Mouse (Mus musculus) macrophage (primary cell): ENCODE data around the gene Ms4a10. TPM values are rescaled to one million over a fixed set of nuclear protein-coding genes. Genes with fewer than 3 reads are reported as not detected.
A peak's percentile ranks its signal among the peaks of the same experiment; 100 is the strongest.

Experiments used
- H3K27ac ChIP-seq: fragments of 350-480 bp; formaldehyde crosslinking; 2 replicates; pipeline ENCODE4 v1.9.0; 2021
- H3K36me3 ChIP-seq: fragments of 350-480 bp; formaldehyde crosslinking; 2 replicates; pipeline ENCODE4 v1.9.0; 2021; ENCODE audit errors: inconsistent target
- H3K4me3 ChIP-seq: fragments of 350-480 bp; formaldehyde crosslinking; 2 replicates; pipeline ENCODE4 v1.9.0; 2021; ENCODE audit errors: inconsistent target
- H3K79me2 ChIP-seq: fragments of 350-480 bp; formaldehyde crosslinking; 2 replicates; pipeline ENCODE4 v1.9.0; 2021; ENCODE audit errors: inconsistent target
- WGBS: methylation state at CpG from one replicate; pipeline ENCODE4 v1.1.7; 2026; ENCODE audit warnings: inconsistent platforms; ENCODE audit not compliant: missing documents; 5-methylcytosine and 5-hydroxymethylcytosine counted together
- polyA plus RNA-seq: library from polyadenylated mRNA; stranded (reverse); fragments of 250-400 nt; gene quantifications from 3 replicates; pipeline ENCODE4 v1.2.4, GENCODE M21; 2018; ENCODE audit warnings: inconsistent platforms
- total RNA-seq, 78 experiments: library from RNA; depleted of rRNA; stranded (reverse); fragments of 250-400 nt; gene quantifications; 1 replicate in 9 of 78; 2 replicates in 24 of 78; 3 replicates in 43 of 78; 4 replicates in 2 of 78; pipeline ENCODE4 v1.2.4; 2018; ENCODE audit warnings: inconsistent platforms in 56 of 78

Ms4a10 gene
- total RNA-seq (2018; cell fraction: chromatin; rRNA removed) = not detected
- total RNA-seq (2018; cell fraction: cytosol; rRNA removed) = not detected
- total RNA-seq (2018; cell fraction: nucleus; rRNA removed) = not detected
- not detected in 3 replicates for polyA plus RNA-seq

GRCm38 (mm10) chr19:10974238-10974865, at the start of gene Ms4a10:
Ms4a10 (minus strand) TSS chr19:10974670.
- Histone ChIP-seq H3K27ac (no peak within 1 kb of the TSS), H3K79me2 (no peaks in the 10 kb centered on the region), H3K36me3 (no peaks in the 10 kb centered on the region), H3K4me3 (no peak within 1 kb of the TSS)
- 80% methylated on average over 4 of the region's 4 CpGs for WGBS

GRCm38 (mm10) chr19:11022382-11022781, 47.9 kb upstream of the Ms4a10 start:
- Histone ChIP-seq H3K4me3 (no peak overlapping the region), H3K27ac (no peak overlapping the region), H3K79me2 (no peaks in the 10 kb centered on the region), H3K36me3 (no peaks in the 10 kb centered on the region)

DNA sequence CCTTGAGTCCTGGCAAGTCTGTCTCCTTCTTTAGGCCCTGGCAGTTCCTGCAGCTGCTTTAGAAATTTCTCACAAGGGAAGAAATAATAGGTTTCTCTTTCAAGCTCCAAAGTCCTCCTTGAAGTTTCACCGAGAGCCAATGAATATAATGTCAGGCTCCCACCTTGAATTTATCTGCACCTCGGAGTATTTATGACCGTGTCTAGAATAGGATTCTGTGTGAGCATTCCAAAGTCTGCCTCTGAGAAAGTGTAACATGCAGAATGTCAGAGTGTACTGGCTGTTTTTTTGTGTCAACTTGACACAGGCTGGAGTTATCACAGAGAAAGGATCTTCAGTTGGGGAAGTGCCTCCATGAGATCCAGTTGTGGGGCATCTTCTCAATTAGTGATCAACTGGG, 43.4 kb upstream of the Ms4a10 start, which contains the start of gene Ms4a18:
Ms4a18 (minus strand) TSS at position 141 of the 400 bp plus-strand sequence.
- Histone ChIP-seq H3K36me3 (no peaks in the 10 kb centered on the region), H3K27ac (no peak within 1 kb of the TSS), H3K4me3 (no peak within 1 kb of the TSS), H3K79me2 (no peaks in the 10 kb centered on the region)
- 88% methylated on average over 3 of the region's 3 CpGs for WGBS

DNA sequence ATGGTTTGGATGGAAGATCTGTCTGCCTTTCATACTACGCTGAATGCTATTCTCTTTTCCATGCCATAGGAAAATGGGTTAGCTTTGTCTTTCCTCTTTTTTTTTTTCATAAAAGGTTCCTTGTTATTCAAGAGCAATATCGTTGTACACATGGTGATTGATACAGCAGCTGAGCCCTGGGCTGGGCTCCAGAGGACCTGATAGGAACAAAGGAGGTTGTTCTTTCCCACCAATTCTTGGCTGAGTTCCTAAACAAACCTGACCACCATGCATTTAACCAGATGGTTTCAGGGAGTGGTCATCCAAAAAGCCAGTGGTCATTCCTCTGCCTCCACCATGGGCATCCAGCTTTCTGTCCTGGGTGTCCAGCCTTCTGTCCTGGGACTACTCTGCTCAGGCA, 42.8 kb upstream of the Ms4a10 start:
- WGBS = 87% methylated on average over 2 of the region's 2 CpGs
- H3K36me3 ChIP-seq = no peaks in the 10 kb centered on the region
- H3K27ac ChIP-seq = no peak overlapping the region
- H3K79me2 ChIP-seq = no peaks in the 10 kb centered on the region
- H3K4me3 ChIP-seq = no peak overlapping the region

DNA sequence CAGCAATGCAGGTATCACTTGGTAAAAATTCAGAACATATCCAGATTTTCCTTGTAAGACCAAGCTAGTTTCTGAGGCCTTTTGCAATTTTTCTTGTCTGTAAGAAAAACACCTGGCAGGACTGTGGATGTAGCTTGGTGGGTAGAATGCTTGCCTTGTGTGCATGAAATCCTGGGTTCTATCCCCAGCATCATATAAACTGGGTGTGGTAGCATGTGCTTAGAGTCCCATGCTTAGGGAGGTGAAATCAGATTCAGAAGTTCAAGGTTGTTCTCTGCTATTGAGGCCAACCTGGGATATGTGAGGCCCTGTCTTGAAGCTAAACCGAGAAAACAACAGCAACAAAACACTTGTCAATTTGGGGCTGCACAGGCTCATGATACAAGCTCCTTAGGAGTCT, 41.5 kb upstream of the Ms4a10 start:
- 91% methylated on average over 1 of the region's 1 CpGs for WGBS
- H3K79me2 ChIP-seq = no peaks in the 10 kb centered on the region
- no peak overlapping the region for H3K27ac ChIP-seq
- H3K4me3 ChIP-seq = no peak overlapping the region
- no peaks in the 10 kb centered on the region for H3K36me3 ChIP-seq

DNA sequence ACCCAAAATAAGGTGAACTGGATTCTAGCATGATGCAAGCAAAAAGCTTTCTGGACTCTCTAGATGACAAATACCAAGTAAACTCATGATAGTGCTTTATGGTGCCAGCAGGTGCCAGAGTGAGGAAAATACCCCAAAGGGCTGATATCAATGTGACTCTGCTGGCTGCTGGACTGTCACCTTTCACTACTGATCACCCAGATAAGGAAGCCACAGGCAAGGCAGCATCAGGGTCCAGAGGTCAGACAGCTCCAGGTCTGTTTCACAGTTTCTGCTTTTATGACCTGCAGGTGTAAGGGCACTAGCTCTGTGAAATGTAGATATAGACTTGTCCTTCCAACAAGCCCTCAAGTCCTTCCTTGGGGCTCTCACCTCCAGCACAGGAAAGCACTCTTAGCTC, 41.0 kb upstream of the Ms4a10 start:
- H3K4me3 ChIP-seq = no peak overlapping the region
- H3K79me2 ChIP-seq = no peaks in the 10 kb centered on the region
- H3K27ac ChIP-seq = no peak overlapping the region
- H3K36me3 ChIP-seq = no peaks in the 10 kb centered on the region

GRCm38 (mm10) chr19:10993150-10993549, 18.7 kb upstream of the Ms4a10 start, which contains the start of gene Ms4a15:
Ms4a15 (minus strand) TSS chr19:10993250.
- Histone ChIP-seq H3K27ac (no peak within 1 kb of the TSS), H3K36me3 (no peaks in the 10 kb centered on the region), H3K79me2 (no peaks in the 10 kb centered on the region), H3K4me3 (no peak within 1 kb of the TSS)
- 97% methylated on average over 7 of the region's 7 CpGs for WGBS

DNA sequence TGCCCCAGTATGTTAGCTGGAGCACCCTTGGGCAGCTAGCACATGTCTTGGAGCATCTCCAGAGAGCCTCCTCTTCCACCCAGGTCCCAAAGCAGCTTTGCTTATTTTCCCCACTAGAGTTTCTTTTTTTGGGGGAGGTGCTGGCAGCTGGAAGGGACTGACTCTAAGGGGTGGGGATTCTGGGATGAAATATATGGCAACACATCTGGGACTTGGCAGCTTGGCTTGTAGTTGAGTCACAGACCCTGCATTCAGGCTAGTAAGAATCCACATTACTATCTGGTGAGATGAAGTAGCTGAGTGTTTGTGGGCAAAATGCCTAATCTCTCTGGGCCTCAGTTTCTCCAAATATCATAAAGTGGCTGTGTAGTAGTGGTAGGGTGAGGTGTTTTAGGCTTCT, 17.4 kb upstream of the Ms4a10 start:
- Histone ChIP-seq H3K27ac (no peak overlapping the region), H3K4me3 (no peak overlapping the region), H3K36me3 (no peaks in the 10 kb centered on the region), H3K79me2 (no peaks in the 10 kb centered on the region)

GRCm38 (mm10) chr19:10990751-10991150, 16.3 kb upstream of the Ms4a10 start:
- H3K79me2 ChIP-seq = no peaks in the 10 kb centered on the region
- H3K36me3 ChIP-seq = no peaks in the 10 kb centered on the region
- H3K4me3 ChIP-seq = no peak overlapping the region
- WGBS = 100% methylated on average over 1 of the region's 1 CpGs
- no peak overlapping the region for H3K27ac ChIP-seq

- WGBS = 100% methylated on average over 1 of the region's 1 CpGs
- Histone ChIP-seq H3K4me3 (no peak overlapping the region), H3K36me3 (no peaks in the 10 kb centered on the region), H3K27ac (no peak overlapping the region), H3K79me2 (no peaks in the 10 kb centered on the region)
Measured at GRCm38 (mm10) chr19:10988563-10988962, 14.1 kb upstream of the Ms4a10 start.

- WGBS = 100% methylated on average over 4 of the region's 4 CpGs
- no peak overlapping the region for H3K27ac ChIP-seq
- H3K36me3 ChIP-seq = no peaks in the 10 kb centered on the region
- H3K4me3 ChIP-seq = no peak overlapping the region
- no peaks in the 10 kb centered on the region for H3K79me2 ChIP-seq
Measured at GRCm38 (mm10) chr19:10985889-10986288, 11.4 kb upstream of the Ms4a10 start.

- 92% methylated on average over 13 of the region's 13 CpGs for WGBS
- H3K79me2 ChIP-seq = no peaks in the 10 kb centered on the region
- H3K27ac ChIP-seq = no peak overlapping the region
- no peak overlapping the region for H3K4me3 ChIP-seq
- H3K36me3 ChIP-seq = no peaks in the 10 kb centered on the region
Measured at GRCm38 (mm10) chr19:10984551-10984950, 10.1 kb upstream of the Ms4a10 start.

GRCm38 (mm10) chr19:10983146-10983545, 8.7 kb upstream of the Ms4a10 start:
- H3K36me3 ChIP-seq = no peaks in the 10 kb centered on the region
- 37% methylated on average over 13 of the region's 14 CpGs for WGBS
- no peaks in the 10 kb centered on the region for H3K79me2 ChIP-seq
- no peak overlapping the region for H3K4me3 ChIP-seq
- H3K27ac ChIP-seq = no peak overlapping the region

- 53% methylated on average over 5 of the region's 5 CpGs for WGBS
- no peaks in the 10 kb centered on the region for H3K36me3 ChIP-seq
- H3K79me2 ChIP-seq = no peaks in the 10 kb centered on the region
- H3K4me3 ChIP-seq = peak overlapping the region; percentile 10; the same call in 1 of the 2 replicates
- peak overlapping the region; percentile 25; the same call in 1 of the 2 replicates for H3K27ac ChIP-seq
Measured at GRCm38 (mm10) chr19:10980210-10980609, 5.7 kb upstream of the Ms4a10 start.

DNA sequence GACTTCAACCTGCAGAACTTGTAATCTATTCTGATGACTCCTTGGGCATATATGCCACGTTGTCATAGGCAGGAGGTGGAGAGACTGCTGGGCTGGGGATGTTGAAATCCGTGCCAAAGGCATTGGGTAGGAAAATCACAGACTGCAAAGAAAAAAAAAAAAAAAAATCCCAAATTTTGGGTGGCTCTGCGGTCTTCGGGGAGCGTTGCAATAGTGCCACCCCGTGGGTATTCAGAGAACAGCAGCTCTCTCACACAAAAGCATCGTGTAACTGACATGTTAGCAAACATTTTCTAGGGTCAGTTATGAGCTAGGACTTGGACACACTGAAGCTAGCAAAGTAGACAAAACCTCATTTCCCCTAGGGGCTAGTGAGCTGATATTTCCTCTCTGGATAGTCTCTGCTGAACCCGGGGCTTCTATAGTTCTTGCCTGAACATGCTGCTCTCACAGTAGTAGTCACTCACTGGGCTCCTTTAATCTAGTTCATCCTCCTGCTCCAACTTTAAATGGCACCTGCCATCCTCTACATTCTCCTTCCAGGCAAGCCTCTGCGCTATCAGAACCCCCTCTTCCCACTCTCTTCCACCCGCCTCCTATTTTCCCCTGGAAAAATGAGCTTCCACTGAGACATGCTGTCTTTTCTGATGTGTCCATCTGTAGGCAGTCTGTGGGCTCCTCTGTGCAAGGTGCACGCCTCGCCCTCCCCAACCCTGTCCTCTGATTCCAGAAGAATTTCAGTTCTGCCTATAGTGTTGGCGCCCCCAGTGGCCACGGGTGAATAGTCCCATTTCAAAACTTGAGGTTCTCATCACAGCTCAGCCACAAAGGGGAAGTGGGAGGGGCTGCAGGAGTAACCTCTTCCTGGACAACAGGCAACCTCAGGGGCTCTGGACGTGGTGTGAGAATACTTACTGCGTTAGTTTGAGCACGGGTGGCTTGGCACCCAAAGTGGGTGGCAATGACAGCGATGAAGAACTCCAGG, 5.0 kb upstream of the Ms4a10 start:
- Histone ChIP-seq H3K27ac (peak overlapping the region; percentile 37; the same call in 1 of the 2 replicates), H3K4me3 (peak overlapping the region; percentile 10; the same call in 1 of the 2 replicates)
- 3% methylated on average over 18 of the region's 18 CpGs for WGBS

More for the DNA sequence above, 5.0 kb upstream of the Ms4a10 start:
- Histone ChIP-seq H3K79me2 (no peaks in the 10 kb centered on the region), H3K36me3 (no peaks in the 10 kb centered on the region)
